Mouse (Mus musculus): ENCODE results near the gene Anapc2. TPM values are rescaled to one million over a fixed set of nuclear protein-coding genes. Genes with fewer than 3 reads are reported as not detected.
A peak's percentile ranks its signal among the peaks of the same experiment; 100 is the strongest.

The Anapc2 gene
- polyA plus RNA-seq, 1 experiment from 2014 or later, result 134 TPM

DNA sequence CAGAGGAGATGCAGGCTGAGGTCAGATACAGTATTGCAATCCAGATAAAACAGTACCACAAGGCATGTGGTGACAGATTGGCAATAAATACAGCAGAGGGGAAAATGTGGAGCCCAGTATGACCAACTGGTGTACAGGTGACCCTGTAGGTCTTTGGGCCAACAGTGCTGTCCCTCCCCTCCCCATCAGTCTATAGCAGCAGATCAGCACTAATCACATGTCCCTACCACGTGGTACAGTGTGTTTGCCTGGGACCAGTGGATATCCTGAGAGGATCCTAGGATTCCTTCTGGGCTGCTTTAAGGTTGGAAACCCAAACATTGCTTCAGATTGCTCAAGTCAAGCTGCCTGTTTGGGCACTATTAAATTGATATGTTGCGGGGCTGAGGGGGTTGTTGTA, 61.3 kb downstream of the Anapc2 start:
- peaks cover 20% of the 10 kb centered on the region for H3K4me1 ChIP-seq
- peak overlapping the region; percentile 93 for H3K4me3 ChIP-seq (replicated peaks)
- 76% methylated on average over 2 of the region's 2 CpGs for WGBS
- H3K36me3 ChIP-seq, result peaks cover 47% of the 10 kb centered on the region
- peak overlapping the region; percentile 67; the same call in 1 of the 2 replicates for H3K9ac ChIP-seq
- no peaks in the 10 kb centered on the region for H3K27me3 ChIP-seq
- H3K4me2 ChIP-seq (replicated peaks), result peak overlapping the region; percentile 81
- no peak for ATAC-seq (ENCODE audit: insufficient number of reproducible peaks, low FRiP score, low TSS enrichment, low read depth)
- no peaks in the 10 kb centered on the region for H3K9me3 ChIP-seq (replicated peaks)
- H3K27ac ChIP-seq (replicated peaks), result no peak overlapping the region

Other genes with a start within 250 kb of the Anapc2 start
- 93.0 and 97.2 TPM in 2 replicates for gene Nsmf, start 218.1 kb upstream of the Anapc2 start, polyA plus RNA-seq (2015; fragmentation: Nextera tagmentation; extraction: Ambion mirVana)
- gene Entpd8, start 192.2 kb upstream of the Anapc2 start, polyA plus RNA-seq (2015; fragmentation: Nextera tagmentation; extraction: Ambion mirVana), result not detected in 2 replicates
- 0.37 and 0.39 TPM in 2 replicates for gene Noxa1, start 177.3 kb upstream of the Anapc2 start, polyA plus RNA-seq (2015; fragmentation: Nextera tagmentation; extraction: Ambion mirVana)
- 26.8 and 26.9 TPM in 2 replicates for gene Nrarp, start 91.7 kb upstream of the Anapc2 start, polyA plus RNA-seq (2015; fragmentation: Nextera tagmentation; extraction: Ambion mirVana)
- 9.3 and 10.5 TPM in 2 replicates for gene Tor4a, start 75.6 kb upstream of the Anapc2 start, polyA plus RNA-seq (2015; fragmentation: Nextera tagmentation; extraction: Ambion mirVana)
- gene Nelfb, start 61.0 kb upstream of the Anapc2 start, polyA plus RNA-seq (2015; fragmentation: Nextera tagmentation; extraction: Ambion mirVana), result 114 and 115 TPM in 2 replicates
- not detected in 2 replicates for gene Stpg3, start 57.8 kb upstream of the Anapc2 start, polyA plus RNA-seq (2015; fragmentation: Nextera tagmentation; extraction: Ambion mirVana)
- gene Fam166a, start 53.7 kb upstream of the Anapc2 start, polyA plus RNA-seq (2015; fragmentation: Nextera tagmentation; extraction: Ambion mirVana), result 0.77 TPM in 1 of 2 replicates, not detected in the other
- gene Tubb4b, start 47.8 kb upstream of the Anapc2 start, polyA plus RNA-seq (2015; fragmentation: Nextera tagmentation; extraction: Ambion mirVana), result 590 and 660 TPM in 2 replicates
- not detected in 2 replicates for gene Slc34a3, start 38.1 kb upstream of the Anapc2 start, polyA plus RNA-seq (2015; fragmentation: Nextera tagmentation; extraction: Ambion mirVana)
- 0.20 and 0.24 TPM in 2 replicates for gene Rnf224, start 35.7 kb upstream of the Anapc2 start, polyA plus RNA-seq (2015; fragmentation: Nextera tagmentation; extraction: Ambion mirVana)
- 18.4 and 22.9 TPM in 2 replicates for gene Rnf208, start 30.2 kb upstream of the Anapc2 start, polyA plus RNA-seq (2015; fragmentation: Nextera tagmentation; extraction: Ambion mirVana)
- gene Cysrt1, start 30.0 kb upstream of the Anapc2 start, polyA plus RNA-seq (2015; fragmentation: Nextera tagmentation; extraction: Ambion mirVana), result 53.3 and 54.0 TPM in 2 replicates
- gene AL732309.1, start 25.6 kb upstream of the Anapc2 start, polyA plus RNA-seq (2015; fragmentation: Nextera tagmentation; extraction: Ambion mirVana), result 8.2 and 9.4 TPM in 2 replicates
- gene Tmem203, start 17.0 kb upstream of the Anapc2 start, polyA plus RNA-seq (2015; fragmentation: Nextera tagmentation; extraction: Ambion mirVana), result 23.8 and 25.6 TPM in 2 replicates
- 10.2 TPM in 2 replicates for gene Tprn, start 9.9 kb upstream of the Anapc2 start, polyA plus RNA-seq (2015; fragmentation: Nextera tagmentation; extraction: Ambion mirVana)
- 258 and 263 TPM in 2 replicates for gene Ssna1, start within 50 bp of the Anapc2 start, polyA plus RNA-seq (2015; fragmentation: Nextera tagmentation; extraction: Ambion mirVana)
- not detected in 2 replicates for gene Tmem210, start 15.7 kb downstream of the Anapc2 start, polyA plus RNA-seq (2015; fragmentation: Nextera tagmentation; extraction: Ambion mirVana)
- 4.9 and 5.2 TPM in 2 replicates for gene Lrrc26, start 17.4 kb downstream of the Anapc2 start, polyA plus RNA-seq (2015; fragmentation: Nextera tagmentation; extraction: Ambion mirVana)
- gene Grin1, start 46.7 kb downstream of the Anapc2 start, polyA plus RNA-seq (2015; fragmentation: Nextera tagmentation; extraction: Ambion mirVana), result 0.33 and 0.71 TPM in 2 replicates
- 54.4 and 55.5 TPM in 2 replicates for gene Man1b1, start 59.9 kb downstream of the Anapc2 start, polyA plus RNA-seq (2015; fragmentation: Nextera tagmentation; extraction: Ambion mirVana)
- 24.6 and 25.5 TPM in 2 replicates for gene Dpp7, start 83.9 kb downstream of the Anapc2 start, polyA plus RNA-seq (2015; fragmentation: Nextera tagmentation; extraction: Ambion mirVana)
- 18.4 and 21.7 TPM in 2 replicates for gene Uap1l1, start 93.2 kb downstream of the Anapc2 start, polyA plus RNA-seq (2015; fragmentation: Nextera tagmentation; extraction: Ambion mirVana)
- 29.2 and 32.8 TPM in 2 replicates for gene Sapcd2, start 99.8 kb downstream of the Anapc2 start, polyA plus RNA-seq (2015; fragmentation: Nextera tagmentation; extraction: Ambion mirVana)
- gene Entpd2, start 123.4 kb downstream of the Anapc2 start, polyA plus RNA-seq (2015; fragmentation: Nextera tagmentation; extraction: Ambion mirVana), result 7.4 and 9.0 TPM in 2 replicates
- 64.9 and 67.8 TPM in 2 replicates for gene Npdc1, start 126.9 kb downstream of the Anapc2 start, polyA plus RNA-seq (2015; fragmentation: Nextera tagmentation; extraction: Ambion mirVana)
- gene Fut7, start 150.8 kb downstream of the Anapc2 start, polyA plus RNA-seq (2015; fragmentation: Nextera tagmentation; extraction: Ambion mirVana), result 0.08 and 0.20 TPM in 2 replicates
- gene Abca2, start 156.2 kb downstream of the Anapc2 start, polyA plus RNA-seq (2015; fragmentation: Nextera tagmentation; extraction: Ambion mirVana), result 4.0 and 4.1 TPM in 2 replicates
- 72.8 and 75.5 TPM in 2 replicates for gene Clic3, start 184.4 kb downstream of the Anapc2 start, polyA plus RNA-seq (2015; fragmentation: Nextera tagmentation; extraction: Ambion mirVana)
- 48.7 and 49.1 TPM in 2 replicates for gene Paxx, start 188.6 kb downstream of the Anapc2 start, polyA plus RNA-seq (2015; fragmentation: Nextera tagmentation; extraction: Ambion mirVana)
- 18.7 and 20.8 TPM in 2 replicates for gene Ptgds, start 197.6 kb downstream of the Anapc2 start, polyA plus RNA-seq (2015; fragmentation: Nextera tagmentation; extraction: Ambion mirVana)
- not detected in 2 replicates for gene Lcn12, start 221.4 kb downstream of the Anapc2 start, polyA plus RNA-seq (2015; fragmentation: Nextera tagmentation; extraction: Ambion mirVana)
- 81.2 and 96.3 TPM in 2 replicates for gene Fbxw5, start 228.3 kb downstream of the Anapc2 start, polyA plus RNA-seq (2015; fragmentation: Nextera tagmentation; extraction: Ambion mirVana)
- gene C8g, start 229.2 kb downstream of the Anapc2 start, polyA plus RNA-seq (2015; fragmentation: Nextera tagmentation; extraction: Ambion mirVana), result 5.6 and 7.2 TPM in 2 replicates

Measured in embryonic facial prominence, embryonic 15.5 days (tissue).